Mouse (Mus musculus): ENCODE measurements around the gene Smad6.

The Smad6 gene

GRCm38 (mm10) chr9:63915976-63916375 is 105.9 kb downstream of the Smad6 start:
- DNase-seq (ENCODE audit: low spot score in 2 of 2): peak in 1 of 2 experiments; percentile 49

DNA sequence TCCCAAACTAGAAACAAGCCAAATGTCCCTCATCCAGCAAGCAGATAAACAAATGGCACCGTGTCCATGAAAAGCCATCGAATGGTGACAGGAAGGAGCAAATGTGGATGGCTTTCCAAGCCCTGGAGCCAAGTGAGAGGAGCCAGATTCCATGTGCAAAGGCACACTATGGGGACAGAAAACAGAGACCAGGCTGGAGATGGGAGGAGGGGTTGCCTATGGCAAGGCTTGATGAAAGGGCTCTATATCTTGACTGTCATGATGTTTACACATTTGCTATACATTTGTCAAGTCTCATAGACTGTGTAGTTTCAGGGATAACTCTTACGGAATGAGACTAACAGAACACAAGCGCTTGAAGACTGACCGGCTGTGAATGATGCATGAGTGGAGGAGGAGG is 106.9 kb downstream of the Smad6 start:
- DNase-seq (ENCODE audit: low spot score in 2 of 2): no peak

DNA sequence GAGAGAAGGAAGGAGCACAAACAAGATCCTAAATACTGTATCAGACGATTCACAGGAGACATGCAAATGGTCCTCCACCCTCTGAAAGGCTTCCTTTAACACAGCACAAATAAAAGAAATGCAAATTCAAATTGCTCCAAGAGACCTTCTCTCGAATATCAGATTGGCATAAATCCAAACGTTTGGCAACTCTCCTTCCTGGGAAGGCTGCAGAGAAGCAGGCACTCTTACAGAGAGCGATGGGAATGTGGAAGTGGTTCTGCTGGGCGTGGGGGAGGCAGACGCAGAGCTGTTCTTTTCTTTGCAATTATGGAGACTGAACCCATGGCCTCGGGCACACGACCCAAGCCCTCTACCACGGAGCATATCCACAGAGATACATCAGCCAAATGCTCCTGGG is 109.8 kb downstream of the Smad6 start:
- no peak for DNase-seq (ENCODE audit: low spot score in 2 of 2)

DNA sequence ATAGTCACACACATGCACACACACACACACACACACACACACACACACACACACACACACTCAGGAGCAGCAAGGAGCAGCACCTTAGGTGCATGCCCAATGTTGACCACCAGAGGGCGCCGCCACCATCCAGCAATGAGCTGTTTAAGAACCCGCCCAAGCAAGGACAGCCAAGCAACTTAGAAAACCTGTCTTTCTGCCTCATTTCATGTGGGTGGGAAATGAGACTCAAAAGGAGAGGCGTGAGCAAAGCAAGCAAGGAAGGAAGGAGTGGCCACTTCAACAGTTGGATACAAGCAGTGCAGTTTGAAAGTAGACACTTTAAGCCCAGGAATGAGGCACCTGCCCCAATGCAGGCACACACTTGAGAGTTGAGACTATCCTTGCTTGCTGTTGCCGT is 112.2 kb downstream of the Smad6 start:
- DNase-seq (ENCODE audit: low spot score in 2 of 2): peak; percentile 50 to 66

DNA sequence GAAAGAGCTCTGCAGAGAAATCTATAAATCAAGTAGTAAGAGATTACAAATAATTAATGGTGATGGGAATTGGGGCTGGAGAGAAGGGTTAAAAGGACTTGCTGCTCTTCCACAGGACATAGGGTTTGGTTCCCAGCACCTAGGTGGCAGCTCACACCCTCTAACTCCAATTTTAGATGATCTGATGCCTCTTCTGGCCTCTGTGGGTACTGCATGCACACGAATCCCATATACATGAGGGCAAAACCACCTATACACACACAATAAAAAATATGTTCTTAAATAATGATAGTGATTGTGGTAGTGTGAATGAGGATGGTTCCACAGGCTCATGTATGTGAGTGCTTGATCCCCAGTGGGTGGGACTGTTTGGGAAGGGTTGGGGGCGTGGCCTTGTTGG is 117.3 kb downstream of the Smad6 start:
- DNase-seq (ENCODE audit: low spot score in 2 of 2): no peak
